Mouse (Mus musculus) liver, embryonic 15.5 days (tissue): ENCODE measurements at regions not wholly inside any gene's neighbourhood (a gene's known extent, or its start where the extent isn't known, plus 50 kb on each side); places are given as distances from the start of the nearest gene placed in this dataset.

Experiments used
- ATAC-seq: fragments of 200-750 bp; cut with Nextera tagmentation; 2 replicates; pipeline ENCODE4 v1.8.0; 2017; ENCODE audit warnings: moderate number of reproducible peaks, mild to moderate bottlenecking, moderate library complexity; ENCODE audit not compliant: insufficient read depth
- H3K27ac ChIP-seq: fragments of 300-500 bp; sonication (generic); replicated peaks from 2 replicates; pipeline ENCODE4 v1.5.1; 2015; ENCODE audit warnings: mild to moderate bottlenecking, inconsistent platforms
- H3K27me3 ChIP-seq: fragments of 300-500 bp; sonication (generic); 2 replicates; pipeline ENCODE4 v1.6.1; 2015; ENCODE audit warnings: mild to moderate bottlenecking, inconsistent platforms
- H3K36me3 ChIP-seq: fragments of 300-500 bp; sonication (generic); replicated peaks from 2 replicates; pipeline ENCODE4 v1.6.1; 2015; ENCODE audit warnings: moderate library complexity, mild to moderate bottlenecking, inconsistent platforms
- H3K4me1 ChIP-seq: fragments of 300-500 bp; sonication (generic); replicated peaks from 2 replicates; pipeline ENCODE4 v1.6.1; 2015; ENCODE audit warnings: inconsistent platforms
- H3K4me2 ChIP-seq: fragments of 300-500 bp; sonication (generic); 2 replicates; pipeline ENCODE4 v1.6.1; 2015; ENCODE audit warnings: moderate library complexity, mild to moderate bottlenecking, inconsistent platforms
- H3K4me3 ChIP-seq: fragments of 300-500 bp; sonication (generic); replicated peaks from 2 replicates; pipeline ENCODE4 v1.5.1; 2015; ENCODE audit warnings: mild to moderate bottlenecking, inconsistent platforms
- H3K9ac ChIP-seq: fragments of 300-500 bp; sonication (generic); 2 replicates; pipeline ENCODE4 v1.6.1; 2015; ENCODE audit warnings: moderate library complexity, mild to moderate bottlenecking, inconsistent platforms
- H3K9me3 ChIP-seq: fragments of 300-500 bp; sonication (generic); replicated peaks from 2 replicates; pipeline ENCODE4 v1.6.1; 2016; ENCODE audit warnings: inconsistent platforms
- WGBS: fragments of 180-500 bp; shearing (Covaris S2); methylation state at CpG from one replicate; pipeline ENCODE4 v1.1.7; 2015; ENCODE audit warnings: mixed read lengths; ENCODE audit not compliant: insufficient replicate concordance; 5-methylcytosine and 5-hydroxymethylcytosine counted together

GRCm38 (mm10) chr11:6894911-6895785 lies 57.7 kb upstream of the Gm11983 start:
- ATAC-seq = 0 out of 2 replicates have a peak, but pooled peaks have one; percentile 42
- no peaks in the 10 kb centered on the region for H3K27me3 ChIP-seq
- no peak overlapping the region for H3K9ac ChIP-seq
- H3K9me3 ChIP-seq = no peaks in the 10 kb centered on the region
- H3K27ac ChIP-seq = no peak overlapping the region
- H3K36me3 ChIP-seq = no peaks in the 10 kb centered on the region
- WGBS = 37% methylated on average over 7 of the region's 7 CpGs
- no peak overlapping the region for H3K4me2 ChIP-seq
- H3K4me1 ChIP-seq = no peaks in the 10 kb centered on the region
- H3K4me3 ChIP-seq = no peak overlapping the region

- no peak overlapping the region for H3K27ac ChIP-seq
- ATAC-seq = no peak
- WGBS = 46% methylated on average over 1 of the region's 1 CpGs
- no peaks in the 10 kb centered on the region for H3K4me1 ChIP-seq
- H3K9me3 ChIP-seq = no peaks in the 10 kb centered on the region
- no peak overlapping the region for H3K4me3 ChIP-seq
- H3K36me3 ChIP-seq = no peaks in the 10 kb centered on the region
- no peaks in the 10 kb centered on the region for H3K27me3 ChIP-seq
- no peak overlapping the region for H3K4me2 ChIP-seq
- no peak overlapping the region for H3K9ac ChIP-seq
Measured at GRCm38 (mm10) chr11:6893734-6894133, 56.3 kb upstream of the Gm11983 start.

- WGBS = 68% methylated on average over 3 of the region's 3 CpGs
- ATAC-seq = no peak
- no peak overlapping the region for H3K9ac ChIP-seq
- no peak overlapping the region for H3K27ac ChIP-seq
- no peaks in the 10 kb centered on the region for H3K27me3 ChIP-seq
- H3K4me3 ChIP-seq = no peak overlapping the region
- H3K36me3 ChIP-seq = no peaks in the 10 kb centered on the region
- H3K9me3 ChIP-seq = no peaks in the 10 kb centered on the region
- H3K4me1 ChIP-seq = no peaks in the 10 kb centered on the region
- H3K4me2 ChIP-seq = no peak overlapping the region
Measured at GRCm38 (mm10) chr11:6893063-6893462, 55.6 kb upstream of the Gm11983 start.

GRCm38 (mm10) chr11:6890450-6890849 lies 53.0 kb upstream of the Gm11983 start:
- no peak overlapping the region for H3K27ac ChIP-seq
- no peaks in the 10 kb centered on the region for H3K9me3 ChIP-seq
- H3K4me1 ChIP-seq = no peaks in the 10 kb centered on the region
- no peaks in the 10 kb centered on the region for H3K36me3 ChIP-seq
- H3K4me2 ChIP-seq = no peak overlapping the region
- no peaks in the 10 kb centered on the region for H3K27me3 ChIP-seq
- no peak overlapping the region for H3K9ac ChIP-seq
- H3K4me3 ChIP-seq = no peak overlapping the region
- ATAC-seq = no peak
- 53% methylated on average over 5 of the region's 5 CpGs for WGBS

GRCm38 (mm10) chr11:6889660-6890185 lies 52.3 kb upstream of the Gm11983 start:
- H3K27ac ChIP-seq = no peak overlapping the region
- no peak overlapping the region for H3K4me3 ChIP-seq
- no peak for ATAC-seq
- H3K27me3 ChIP-seq = no peaks in the 10 kb centered on the region
- no peaks in the 10 kb centered on the region for H3K9me3 ChIP-seq
- H3K9ac ChIP-seq = no peak overlapping the region
- H3K4me2 ChIP-seq = no peak overlapping the region
- WGBS = 61% methylated on average over 8 of the region's 8 CpGs
- H3K36me3 ChIP-seq = no peaks in the 10 kb centered on the region
- no peaks in the 10 kb centered on the region for H3K4me1 ChIP-seq

- no peak for ATAC-seq
- WGBS = 68% methylated on average over 5 of the region's 5 CpGs
- Histone ChIP-seq H3K9me3 (no peaks in the 10 kb centered on the region), H3K4me3 (no peak overlapping the region), H3K27me3 (no peaks in the 10 kb centered on the region), H3K9ac (no peak overlapping the region), H3K4me2 (no peak overlapping the region), H3K36me3 (no peaks in the 10 kb centered on the region), H3K4me1 (no peaks in the 10 kb centered on the region), H3K27ac (no peak overlapping the region)
Measured at GRCm38 (mm10) chr11:6889120-6889519, 51.7 kb upstream of the Gm11983 start.
